Mouse (Mus musculus) kidney, postnatal 36 days (tissue): ENCODE results near the gene 1700122O11Rik.

ENCODE experiments used
- DNase-seq, 2 experiments: peaks; one replicate each; pipeline ENCODE4 v3.0.0; 2021 to 2022; ENCODE audit warnings: mixed read lengths in 2 of 2

The 1700122O11Rik gene

GRCm38 (mm10) chr17:48027677-48028076 lies 10.4 kb downstream of the 1700122O11Rik start:
- no peak for DNase-seq

GRCm38 (mm10) chr17:48027019-48027418 lies 11.1 kb downstream of the 1700122O11Rik start:
- no peak for DNase-seq

GRCm38 (mm10) chr17:48024045-48024444 lies 14.0 kb downstream of the 1700122O11Rik start:
- DNase-seq = no peak

DNA sequence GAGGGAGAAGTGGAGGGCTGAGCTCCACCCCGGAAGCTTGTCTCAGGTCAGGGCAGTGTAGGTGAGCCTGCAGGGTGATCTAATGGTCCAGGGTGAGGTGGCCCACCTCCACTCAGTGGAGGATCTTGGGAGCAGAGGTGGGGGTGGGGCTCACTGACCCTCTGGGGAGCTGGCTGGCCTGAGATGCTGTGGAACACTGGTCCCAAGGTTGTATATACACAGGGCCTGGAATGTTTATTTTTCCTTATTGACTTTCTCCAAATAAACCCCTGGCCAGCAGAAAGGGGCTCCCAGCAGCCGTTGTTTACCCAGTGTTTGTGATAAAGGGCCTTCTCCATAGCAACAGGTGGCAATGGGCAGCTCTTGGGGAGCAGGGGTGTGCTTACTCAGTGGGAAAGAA lies 18.5 kb downstream of the 1700122O11Rik start:
- no peak for DNase-seq

- DNase-seq = no peak
These were observed 21.5 kb downstream of the 1700122O11Rik start for GRCm38 (mm10) chr17:48016566-48016965.

DNA sequence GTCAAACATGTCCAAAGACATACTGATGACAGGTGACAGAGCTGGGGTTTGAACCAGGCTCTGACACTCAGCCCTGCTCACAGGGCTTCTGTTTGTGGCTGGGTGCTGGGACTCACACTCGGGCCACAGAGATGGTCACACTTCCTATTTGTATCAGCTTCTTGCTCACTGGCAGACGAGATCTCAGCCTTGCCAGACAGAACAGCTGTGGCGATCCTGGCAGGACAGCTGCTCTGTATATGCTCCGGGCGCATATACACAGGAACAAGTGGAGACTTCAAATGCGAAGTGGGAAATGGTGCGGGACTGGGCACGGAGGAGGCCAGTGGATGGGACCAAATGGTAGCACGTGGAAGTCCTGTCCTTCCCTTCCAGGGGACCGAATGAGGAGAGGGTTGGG lies 25.5 kb downstream of the 1700122O11Rik start:
- no peak for DNase-seq

DNA sequence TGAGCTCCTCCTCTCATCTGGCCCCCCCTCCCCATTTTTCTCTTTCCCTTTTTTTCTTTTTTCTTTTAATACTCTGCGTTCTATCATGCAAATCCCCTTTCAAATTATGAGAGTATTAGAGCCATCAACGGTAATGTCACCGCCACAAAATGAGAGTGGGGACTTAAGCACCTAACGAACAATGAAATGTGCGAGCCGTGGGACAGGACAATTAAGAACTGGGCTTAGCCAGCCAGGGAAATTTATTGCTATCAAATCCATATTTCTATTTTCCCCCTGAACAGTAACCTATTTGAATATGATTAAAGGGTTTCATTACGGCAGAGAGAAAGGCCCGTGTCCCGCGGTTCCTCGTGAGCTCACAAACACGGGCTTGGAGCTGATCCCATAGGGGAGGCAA lies 27.0 kb downstream of the 1700122O11Rik start:
- DNase-seq = no peak

DNA sequence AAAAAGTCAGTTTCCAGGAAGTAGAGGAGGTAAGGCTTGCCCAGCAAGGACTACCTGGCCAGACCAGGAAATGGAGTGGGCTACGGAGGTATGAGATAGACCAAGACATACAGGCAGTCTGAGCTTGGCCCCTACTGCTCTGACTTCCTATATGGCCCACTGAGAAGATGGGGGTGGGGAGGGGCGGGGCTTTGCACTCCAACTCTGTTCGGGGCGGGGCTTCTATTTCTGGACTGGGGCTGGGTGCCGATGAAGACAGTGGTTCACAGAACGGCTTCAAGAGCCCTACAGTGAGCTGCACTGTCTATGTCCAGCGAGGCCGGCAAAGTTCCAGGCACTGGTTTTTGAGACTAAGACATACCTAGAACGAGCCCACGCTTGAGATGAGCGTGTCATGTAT lies 27.8 kb downstream of the 1700122O11Rik start:
- DNase-seq = no peak

DNA sequence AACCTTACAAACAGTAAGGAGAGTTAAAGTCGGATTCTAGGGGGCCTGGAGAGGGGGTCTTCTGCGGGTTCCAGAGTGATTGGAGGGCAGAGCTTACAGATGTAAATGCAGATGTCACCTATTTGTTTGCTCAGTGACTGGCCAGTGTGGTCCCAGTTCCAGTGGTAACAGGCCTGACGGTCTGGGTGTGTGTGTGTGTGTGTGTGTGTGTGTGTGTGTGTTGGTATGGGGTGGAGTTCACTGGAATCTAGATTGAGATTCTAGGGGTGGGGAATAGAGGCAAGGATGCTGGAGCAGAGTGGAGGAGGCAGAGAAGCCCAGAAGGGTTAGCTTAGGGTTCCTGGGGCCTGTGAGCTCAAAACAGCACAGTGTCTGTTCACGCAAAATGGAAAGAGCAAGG lies 32.3 kb downstream of the 1700122O11Rik start:
- no peak for DNase-seq

- DNase-seq = peak in 1 of 2 experiments; percentile 8
These were observed 33.0 kb downstream of the 1700122O11Rik start for GRCm38 (mm10) chr17:48005091-48005490.

- no peak for DNase-seq
These were observed 33.5 kb downstream of the 1700122O11Rik start for GRCm38 (mm10) chr17:48004619-48005018.

GRCm38 (mm10) chr17:48002486-48002885 lies 35.6 kb downstream of the 1700122O11Rik start:
- peak; percentile 49 to 51 for DNase-seq

GRCm38 (mm10) chr17:48001586-48002361 lies 36.3 kb downstream of the 1700122O11Rik start:
- peak; percentile 75 to 83 for DNase-seq

DNA sequence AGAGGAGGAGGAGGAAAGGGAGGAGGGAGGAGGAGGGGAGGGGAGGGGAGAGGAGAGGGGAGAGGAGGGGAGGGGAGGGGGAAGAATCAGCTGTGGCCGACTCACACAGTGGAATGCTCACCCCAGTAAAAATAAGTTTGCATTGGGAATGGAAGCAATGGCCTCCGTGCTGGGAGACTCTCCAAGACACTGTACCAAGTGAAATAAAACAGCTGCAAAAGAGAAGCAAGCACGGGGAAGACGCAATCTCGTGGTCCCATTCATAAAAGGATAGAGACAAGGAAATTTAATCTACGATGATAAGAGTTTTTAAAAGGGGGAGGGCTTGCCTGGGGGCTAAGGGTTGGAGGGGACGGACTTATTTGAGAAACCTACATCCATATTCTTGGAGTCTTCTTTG lies 36.9 kb downstream of the 1700122O11Rik start:
- DNase-seq = peak in 1 of 2 experiments; percentile 17

DNA sequence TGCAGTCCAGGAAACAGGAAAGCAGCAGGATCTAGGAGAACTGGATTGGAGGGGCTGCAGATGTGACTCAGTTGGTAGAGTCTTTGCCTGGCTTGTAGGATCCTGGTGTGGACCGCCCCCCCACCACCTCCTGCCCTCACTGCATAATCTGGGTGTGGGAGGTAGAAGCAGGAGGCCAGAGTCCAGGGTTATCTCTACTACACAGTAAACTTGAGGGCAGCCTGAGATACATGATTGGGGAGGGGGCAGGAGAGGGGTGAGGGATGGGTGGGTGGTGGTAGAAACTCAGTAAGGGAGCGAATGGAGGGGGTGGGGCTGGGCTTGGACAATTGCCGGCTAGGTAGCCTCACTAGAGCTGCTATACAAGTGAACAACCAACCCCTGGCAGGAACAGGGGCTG lies 38.3 kb downstream of the 1700122O11Rik start:
- no peak for DNase-seq

DNA sequence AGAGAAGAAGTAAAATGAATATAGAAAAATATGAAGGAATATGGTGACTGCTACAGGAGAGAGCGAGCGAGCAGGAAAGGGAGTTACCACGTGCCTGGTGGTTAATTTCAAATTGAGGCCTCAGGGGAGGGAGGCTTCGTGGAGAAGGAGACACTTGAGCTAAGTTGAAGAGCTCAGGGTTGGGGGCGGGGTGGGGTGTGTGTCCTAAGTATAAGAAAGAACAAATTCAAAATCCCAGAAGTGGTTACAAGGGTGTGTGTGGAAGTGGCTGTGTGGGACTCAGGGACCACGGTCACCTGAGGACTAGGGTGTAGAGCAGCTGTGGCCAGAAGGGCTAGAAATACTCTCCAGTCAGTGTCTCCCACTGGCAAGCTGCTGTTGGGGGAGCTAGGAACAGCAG lies 38.7 kb downstream of the 1700122O11Rik start:
- DNase-seq = no peak

DNA sequence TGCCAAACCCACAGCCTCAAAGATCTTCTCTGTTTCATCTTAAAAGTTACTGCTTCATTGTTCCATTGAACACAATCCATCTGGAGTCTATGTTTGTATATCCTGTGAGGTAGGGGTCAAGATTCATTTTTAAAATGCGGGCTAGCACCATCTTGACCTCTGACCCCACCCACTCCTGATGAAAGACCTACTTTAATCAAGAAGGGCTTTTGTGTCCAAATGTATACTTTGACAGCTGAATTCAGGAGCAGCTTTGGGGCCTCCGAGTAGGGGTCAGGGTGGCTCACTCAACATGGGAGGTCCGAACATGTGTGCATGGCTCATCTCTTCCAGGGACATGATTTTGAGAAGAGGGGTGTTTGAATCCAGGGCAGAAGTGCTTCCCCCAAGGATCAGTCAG lies 40.3 kb downstream of the 1700122O11Rik start:
- DNase-seq = no peak

- DNase-seq = no peak
These were observed 47.5 kb downstream of the 1700122O11Rik start for GRCm38 (mm10) chr17:47990392-47991123.

- no peak for DNase-seq
These were observed 48.1 kb downstream of the 1700122O11Rik start for GRCm38 (mm10) chr17:47989951-47990378.

GRCm38 (mm10) chr17:47988811-47989210 lies 49.3 kb downstream of the 1700122O11Rik start:
- DNase-seq = no peak

DNA sequence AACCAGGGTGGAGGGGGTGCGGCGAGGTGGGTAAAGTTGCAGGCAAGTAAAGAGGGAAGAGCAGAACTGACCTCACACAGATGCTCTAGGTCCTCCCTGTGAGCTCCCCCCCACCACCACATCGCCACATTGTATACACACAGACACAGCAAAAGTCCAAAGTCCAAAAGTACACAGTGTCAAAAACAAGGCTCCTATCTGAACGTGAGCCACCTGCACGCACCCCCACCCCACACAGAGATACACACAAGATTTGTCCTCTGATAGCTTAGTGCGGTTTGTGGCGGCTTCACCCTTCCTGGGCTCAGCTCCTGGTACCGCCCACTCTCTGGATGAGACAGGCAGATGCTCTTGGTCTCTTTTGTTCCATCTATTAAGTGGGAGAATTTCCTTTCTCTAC lies 50.0 kb downstream of the 1700122O11Rik start:
- no peak for DNase-seq
